Mouse (Mus musculus): ENCODE measurements around the gene Ubxn11.

The Ubxn11 gene

DNA sequence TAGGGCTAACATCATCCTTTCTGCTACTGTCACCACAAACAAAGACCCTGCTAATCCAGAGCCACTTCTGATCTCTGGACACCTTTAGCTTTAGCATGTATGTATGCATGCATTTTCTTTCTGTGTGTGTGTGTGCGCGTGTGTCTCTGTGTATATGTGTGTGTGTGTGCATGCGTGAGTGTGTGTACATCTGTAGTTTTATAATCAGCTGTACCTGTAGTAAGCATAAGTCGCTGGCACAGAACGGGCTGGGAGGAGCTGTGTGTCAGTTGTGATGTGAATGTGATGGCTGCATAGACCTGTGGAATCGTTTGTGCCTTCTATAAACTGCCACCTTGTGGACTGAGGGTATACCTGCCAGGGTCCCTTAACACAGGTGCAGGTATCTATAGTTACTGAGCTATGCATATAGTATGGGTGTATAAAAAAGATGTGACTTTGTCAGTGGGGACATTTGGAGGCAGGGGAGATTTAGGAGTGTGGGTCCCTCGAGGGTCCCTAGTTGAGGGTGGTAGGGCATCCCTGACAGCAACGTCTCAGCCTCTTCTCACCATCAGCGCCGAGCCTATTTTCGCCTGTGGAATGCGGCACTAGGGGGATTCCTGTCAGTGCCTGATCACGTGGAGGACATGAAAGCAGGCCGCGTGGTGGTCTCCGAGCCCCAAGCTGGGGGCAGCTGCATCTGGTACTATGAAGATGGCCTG, 11.7 kb upstream of the Ubxn11 start:
- no peak for DNase-seq (ENCODE audit: low read depth, low spot score)

DNA sequence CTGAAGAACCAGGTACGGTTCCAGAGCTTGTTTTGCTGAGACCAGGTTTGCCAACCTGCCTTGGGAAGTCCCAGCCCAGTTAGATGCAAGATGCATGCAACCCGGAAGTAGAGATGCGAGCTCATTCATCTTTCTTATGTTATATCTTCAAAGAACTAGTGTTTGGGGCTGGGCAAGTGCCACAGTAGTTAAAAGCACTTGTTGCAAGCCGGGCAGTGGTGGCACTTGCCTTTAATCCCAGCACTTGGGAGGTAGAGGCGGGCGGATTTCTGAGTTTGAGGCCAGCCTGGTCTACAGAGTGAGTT, 11.2 kb upstream of the Ubxn11 start:
- DNase-seq (ENCODE audit: low read depth, low spot score) = no peak

DNA sequence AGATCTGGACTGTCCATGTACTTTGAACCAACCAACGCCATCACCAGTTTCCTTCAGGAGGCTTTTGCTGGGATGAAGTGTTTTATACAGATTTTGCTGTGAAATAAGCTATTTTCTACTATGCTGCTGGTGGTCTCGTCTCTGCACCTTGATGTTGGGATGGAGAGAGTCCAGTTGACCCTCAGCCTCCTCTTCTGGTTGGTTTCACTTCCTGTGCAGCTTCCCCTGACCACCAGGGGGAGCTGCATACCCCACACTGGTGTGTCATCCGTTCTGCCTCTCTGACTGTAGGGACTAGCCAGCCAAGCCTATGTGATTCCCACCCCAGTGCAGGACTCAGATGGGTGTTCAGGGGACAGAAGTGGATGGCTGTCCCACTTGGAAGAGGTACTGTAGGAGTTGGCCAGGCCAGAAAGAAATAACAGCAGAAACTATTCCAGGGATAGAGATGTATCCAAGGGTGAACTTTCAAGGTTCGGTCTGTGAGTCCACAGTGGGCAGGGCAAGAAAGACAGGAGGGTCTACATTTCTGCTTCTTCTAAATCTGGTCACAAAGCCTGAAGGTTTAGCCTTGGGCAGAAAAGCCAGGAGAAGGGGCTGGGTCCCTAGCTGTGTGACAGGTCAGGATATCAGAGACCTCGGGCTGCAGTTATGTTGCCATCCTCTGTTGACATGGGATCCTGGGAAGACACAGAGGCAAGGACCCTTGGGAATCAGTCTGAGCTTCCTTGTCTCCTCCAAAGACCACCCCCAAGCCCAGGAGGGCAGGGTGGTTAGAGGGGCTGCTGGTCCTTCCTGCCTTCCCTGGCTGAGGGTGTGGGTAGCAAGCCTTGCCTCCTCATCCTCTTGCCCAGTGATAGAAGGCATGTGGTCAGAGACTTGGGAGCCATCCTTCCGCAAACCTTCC, 9.7 kb upstream of the Ubxn11 start:
- DNase-seq (ENCODE audit: low read depth, low spot score) = peak; percentile 71

DNA sequence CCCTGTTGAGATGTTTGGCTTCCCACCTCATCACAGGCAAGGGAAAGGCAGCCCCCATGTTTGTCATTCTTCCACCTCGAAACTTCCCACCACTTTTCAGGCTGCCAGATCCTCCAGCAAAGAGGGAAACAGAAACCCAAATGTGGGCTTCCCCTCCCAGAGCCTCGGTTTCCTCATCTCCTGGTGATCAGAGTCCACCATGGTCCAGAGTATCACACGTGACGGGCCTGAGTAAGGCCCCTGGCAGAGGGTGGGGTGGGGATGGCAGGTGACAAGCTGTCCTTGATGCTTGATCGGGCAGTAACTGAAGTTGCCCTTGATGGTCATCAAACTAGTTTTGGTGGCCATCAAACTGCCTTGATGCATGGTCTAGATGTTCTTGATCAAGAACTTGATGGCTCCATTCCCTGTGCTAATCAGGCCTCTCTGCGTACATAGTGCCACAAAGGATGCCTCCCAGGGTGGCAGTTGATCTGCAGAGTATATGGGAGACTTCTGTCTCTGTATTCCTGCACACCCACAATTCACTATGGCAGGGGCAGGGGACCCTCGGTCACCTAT, 8.3 kb upstream of the Ubxn11 start:
- DNase-seq (ENCODE audit: low read depth, low spot score) = no peak

DNA sequence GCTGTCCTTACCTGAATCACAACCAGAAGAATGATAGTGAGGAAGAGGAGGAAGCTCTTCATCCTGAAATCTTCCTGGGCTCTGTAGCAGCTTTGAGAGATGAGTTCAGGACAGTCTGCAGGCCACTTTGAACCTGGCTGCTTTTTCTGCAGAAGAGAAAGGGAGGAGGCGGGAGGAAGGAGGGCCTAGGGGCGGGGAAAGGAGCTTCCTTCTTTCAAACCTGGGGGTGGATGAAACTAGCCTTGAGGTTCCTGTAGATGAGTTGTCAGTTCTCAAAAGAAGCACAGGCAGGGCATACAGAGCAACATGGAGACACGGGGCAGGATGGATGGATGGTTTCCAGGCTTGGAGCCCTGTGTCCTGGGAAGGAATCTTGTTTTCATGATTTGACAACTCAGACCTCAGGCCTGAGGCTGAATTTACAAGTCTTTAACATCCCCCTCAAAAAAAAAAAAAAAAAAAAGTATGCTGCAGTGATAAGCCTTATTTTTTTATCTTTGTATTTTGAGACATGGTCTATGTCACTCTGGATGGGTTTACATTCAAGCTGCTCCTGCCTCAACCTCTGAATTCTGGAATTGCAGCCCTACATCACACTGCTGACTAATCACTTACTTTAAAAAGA, 7.3 kb upstream of the Ubxn11 start, which contains the start of gene Cd52:
Gene Cd52, minus strand, starts transcription at position 160 of the 625 bp plus-strand sequence.
- no peak for DNase-seq (ENCODE audit: low read depth, low spot score)

DNA sequence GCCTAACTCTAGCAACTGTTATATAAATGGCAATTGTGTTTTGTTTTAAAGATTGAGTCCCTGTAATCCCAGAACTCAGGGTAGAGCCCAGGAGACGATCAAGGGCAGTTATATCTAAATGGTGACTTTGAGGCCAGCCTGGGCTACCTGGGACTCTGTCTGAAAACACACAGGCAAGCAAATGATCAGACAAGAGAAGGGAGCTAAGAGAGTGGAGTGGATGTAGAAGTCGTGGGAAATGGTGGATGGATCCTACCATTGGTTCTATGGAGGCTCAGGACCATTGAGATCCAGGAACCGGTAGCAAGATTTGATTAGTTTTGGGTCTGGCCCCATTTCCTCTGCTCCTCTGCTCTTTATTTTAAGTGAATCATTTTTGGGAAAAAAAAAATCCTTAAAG, 6.2 kb upstream of the Ubxn11 start:
- no peak for DNase-seq (ENCODE audit: low read depth, low spot score)

DNA sequence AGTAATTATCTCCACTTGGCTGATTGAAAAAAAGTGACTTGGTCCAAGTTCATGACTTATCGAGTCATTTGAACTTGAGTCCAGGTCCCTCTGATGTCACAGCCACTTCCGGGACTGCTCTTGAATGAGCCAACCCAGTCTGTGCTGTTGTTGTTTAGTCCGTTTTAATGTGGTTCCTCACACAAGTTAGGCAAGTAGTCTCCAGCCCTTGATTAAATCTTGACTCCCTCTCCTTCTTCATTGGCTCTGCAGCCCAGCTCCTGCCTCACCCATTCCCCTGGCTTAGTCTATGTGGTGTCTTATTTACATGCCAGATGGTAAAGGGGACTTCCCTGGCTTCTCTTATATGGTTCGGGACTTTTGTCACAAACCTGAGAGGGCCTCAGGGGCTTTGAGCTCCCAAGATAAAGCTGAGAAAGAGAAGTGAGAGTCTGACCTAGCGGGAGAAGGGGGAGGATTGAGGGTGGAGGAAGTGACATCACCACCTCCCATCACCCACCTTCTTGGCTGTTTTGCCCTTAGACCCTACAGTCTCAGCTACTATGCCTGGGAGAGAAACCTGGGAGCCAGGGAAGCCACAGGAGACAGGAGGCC, 5.3 kb upstream of the Ubxn11 start:
- no peak for DNase-seq (ENCODE audit: low read depth, low spot score)

DNA sequence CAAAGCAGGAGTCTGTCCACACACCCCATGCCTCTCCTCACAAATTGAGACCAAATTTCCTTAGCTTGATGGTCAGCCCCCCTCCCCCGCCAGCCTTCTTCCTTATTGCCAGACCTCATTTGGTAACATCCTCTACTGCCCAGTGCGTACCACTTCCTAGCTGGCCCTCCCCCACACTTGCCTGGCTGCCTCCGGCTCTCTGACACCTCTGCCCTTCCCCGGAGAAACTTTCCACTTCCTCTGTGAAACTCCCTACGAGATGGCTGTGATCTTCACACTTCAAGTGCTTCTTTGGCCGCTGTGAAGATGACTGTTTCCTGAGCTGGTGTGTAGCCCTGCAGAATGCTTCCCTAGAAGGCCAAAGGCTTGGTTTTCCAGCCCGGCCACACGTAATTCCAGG, 3.7 kb upstream of the Ubxn11 start:
- no peak for DNase-seq (ENCODE audit: low read depth, low spot score)

DNA sequence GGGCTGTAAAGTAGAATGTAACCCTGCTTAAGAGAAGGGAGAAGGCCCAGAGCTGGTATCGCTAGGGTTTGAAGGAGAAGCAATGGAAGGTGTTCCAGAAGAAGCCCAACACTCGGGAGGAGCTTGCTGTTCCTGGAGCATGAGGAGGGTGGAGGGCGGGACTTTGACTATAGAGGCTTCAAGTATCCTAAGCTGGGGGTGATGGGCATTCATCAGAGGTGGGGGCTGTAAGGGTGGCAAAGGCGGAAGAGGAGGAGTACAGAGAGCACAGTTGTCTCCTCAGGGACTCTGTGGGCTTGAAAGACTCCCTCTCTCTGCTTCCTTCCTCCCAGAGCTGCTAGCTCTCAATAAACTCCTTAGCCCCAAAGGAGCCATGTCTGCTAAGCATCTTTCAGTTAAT, 2.1 kb upstream of the Ubxn11 start:
- DNase-seq (ENCODE audit: low read depth, low spot score) = no peak

DNA sequence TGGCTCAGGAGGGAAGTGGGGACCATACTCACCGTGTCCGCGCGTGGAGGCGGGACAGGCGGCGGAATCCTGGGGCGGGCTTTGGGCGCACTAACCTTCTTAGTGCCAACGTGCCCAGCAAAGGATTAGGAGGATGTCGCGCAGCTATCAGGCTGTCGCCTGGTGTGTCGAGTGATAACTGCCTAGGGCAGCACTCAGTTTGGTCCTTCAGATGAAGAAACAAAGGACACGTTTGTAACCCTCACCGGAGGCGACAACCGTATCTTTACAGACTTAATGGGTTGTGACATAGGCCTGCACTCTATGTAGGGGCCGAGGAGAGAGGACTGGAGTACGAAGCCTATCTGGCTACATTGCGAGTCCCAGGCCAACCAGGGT, 361 bp downstream of the Ubxn11 start:
- DNase-seq (ENCODE audit: low read depth, low spot score) = no peak

DNA sequence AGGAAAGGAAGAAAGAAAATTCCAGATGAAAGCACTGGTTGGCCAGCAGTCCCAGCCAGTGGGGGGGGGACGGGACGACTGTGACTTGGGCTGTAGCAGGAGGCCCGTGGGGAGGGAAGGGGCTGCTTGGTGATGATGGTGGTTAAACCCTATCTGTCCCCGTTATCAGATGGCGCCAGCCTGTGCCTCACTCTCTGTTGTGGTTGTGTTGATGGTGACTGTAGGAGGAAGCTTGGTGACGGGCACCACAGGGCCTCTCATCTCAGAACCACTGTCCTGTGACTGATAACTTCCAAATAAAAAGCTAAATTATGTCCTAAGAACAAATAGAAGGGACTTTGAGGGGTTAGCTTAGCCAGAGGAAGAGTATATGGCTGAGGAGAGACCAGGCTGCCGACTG, 3.7 kb downstream of the Ubxn11 start:
- no peak for DNase-seq (ENCODE audit: low read depth, low spot score)

DNA sequence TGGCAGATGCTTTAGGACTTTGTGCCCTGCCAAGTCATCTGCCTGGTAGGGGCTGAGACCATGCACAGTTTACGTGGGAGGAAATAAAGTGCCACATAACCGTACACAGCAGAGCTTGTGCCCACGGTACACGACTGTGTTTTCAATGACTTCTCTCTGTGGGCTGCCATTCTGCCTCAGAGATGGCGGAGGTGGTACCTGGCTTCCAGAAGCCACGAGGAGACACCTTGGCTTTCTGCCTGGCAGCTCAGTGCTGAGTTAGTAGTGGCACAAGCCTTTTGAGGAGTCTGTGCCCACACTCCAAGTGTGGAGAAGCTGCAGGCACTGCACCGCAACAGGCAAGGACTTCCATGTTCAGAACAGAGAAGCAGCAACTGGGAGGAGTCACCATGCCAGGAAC, 5.4 kb downstream of the Ubxn11 start:
- no peak for DNase-seq (ENCODE audit: low read depth, low spot score)

DNA sequence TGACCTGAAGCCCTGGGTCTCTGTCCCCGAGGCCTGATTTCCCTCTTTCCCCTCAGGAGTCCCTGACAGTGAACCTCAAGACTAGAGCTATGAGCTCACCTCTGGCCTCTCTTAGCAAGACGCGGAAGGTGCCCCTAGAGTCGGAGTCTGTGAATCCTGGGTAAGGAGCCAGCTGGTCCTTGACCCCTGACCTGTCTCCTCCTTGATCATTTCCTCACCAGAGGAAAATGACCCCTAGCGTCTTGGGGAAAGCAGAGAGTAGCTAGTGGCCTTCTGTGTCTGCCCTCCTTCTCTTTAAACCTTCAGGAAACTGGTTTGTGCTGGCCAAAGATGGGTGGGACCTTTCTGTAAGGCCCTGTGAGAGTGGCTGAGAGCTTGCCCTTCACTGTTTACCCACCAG, 5.8 kb downstream of the Ubxn11 start:
- DNase-seq (ENCODE audit: low read depth, low spot score) = no peak

DNA sequence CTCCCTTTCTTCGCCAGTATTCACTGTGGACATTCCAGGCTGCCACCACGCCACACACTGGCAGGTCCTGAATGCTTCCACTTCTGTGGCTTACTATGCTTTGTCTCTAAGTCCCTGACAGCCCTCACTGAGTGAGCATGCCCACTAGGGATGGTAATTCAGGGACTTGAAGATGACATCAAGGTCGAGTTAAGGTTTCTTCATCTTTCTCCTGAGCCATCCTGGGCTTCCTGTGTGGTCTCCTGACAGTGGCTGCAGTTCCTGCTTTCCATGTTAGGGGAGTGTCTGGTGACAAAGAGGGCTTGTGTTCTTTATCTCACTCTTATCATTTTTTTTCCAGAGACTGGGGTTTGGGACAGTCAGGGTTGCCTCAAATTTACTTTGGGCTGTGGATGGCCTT, 8.3 kb downstream of the Ubxn11 start:
- no peak for DNase-seq (ENCODE audit: low read depth, low spot score)

DNA sequence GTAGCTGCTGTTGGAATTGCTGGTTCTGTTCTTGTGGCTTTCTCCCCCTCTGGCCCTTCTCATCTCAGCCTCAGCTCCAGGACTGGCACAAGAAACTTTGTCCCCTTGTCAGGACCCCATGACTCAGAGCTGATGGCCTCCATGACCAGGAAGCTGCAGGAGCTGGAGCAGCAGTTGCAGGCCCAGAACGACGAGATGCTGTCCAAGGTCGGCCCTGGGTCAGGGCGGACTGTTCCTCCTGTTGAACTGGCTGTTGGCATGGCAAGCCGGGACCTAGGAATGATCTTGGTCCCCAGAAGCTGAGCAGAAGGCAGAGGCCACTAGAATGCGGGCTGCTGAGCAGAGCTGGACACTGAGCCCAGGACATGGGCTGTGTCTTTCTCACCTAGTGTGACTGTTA, 10.0 kb downstream of the Ubxn11 start:
- DNase-seq (ENCODE audit: low read depth, low spot score) = no peak

DNA sequence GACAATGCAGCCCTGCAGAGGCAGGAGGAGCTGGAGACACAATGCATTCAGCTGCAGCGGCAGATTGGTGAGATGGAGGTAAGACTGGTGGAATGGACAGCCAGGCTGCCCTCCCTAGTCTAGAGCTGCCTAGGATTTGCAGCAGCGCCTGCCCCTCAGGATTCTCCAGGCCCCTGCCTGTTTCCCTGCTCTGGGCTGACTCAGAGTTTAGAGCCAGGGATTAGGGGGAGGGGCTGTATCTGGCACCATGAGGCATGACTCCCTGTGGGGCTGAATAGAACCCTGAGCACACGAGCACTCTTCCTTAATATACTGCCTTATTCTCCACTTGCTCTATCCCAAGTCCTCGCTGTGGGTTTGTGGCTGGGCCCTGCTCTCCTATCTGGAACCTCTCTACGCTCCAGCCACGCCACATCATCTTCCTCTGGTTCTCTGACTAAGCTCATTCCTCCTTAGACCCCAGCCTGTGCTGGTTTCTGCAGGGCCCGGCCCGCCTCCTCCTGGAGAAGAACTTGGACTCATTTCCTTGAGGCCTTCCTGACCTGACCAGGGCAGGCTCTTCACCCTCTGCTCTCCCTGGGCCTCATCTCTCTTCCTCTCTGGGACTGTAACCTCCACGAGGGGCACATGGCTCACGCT, 11.1 kb downstream of the Ubxn11 start:
- DNase-seq (ENCODE audit: low read depth, low spot score) = peak; percentile 88

DNA sequence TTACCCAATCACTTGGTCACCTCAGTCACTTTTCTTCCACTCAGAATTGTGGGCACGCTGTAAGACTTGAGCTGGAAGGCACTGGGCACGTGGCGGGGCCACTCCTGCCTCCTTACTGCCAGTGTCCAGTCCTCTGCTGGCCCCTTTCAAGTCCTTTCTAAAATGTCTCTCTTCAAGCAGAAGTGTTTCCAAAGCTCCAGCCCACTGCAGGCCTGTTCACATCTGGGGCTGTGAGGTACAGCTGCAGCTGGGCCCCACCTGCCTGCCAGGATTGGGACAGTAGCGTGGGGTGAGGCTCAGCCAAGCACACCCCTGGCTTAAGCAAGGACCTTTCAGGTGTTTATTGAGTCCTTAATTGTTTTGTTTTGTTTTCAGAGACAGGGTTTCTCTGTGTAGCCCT, 11.7 kb downstream of the Ubxn11 start:
- no peak for DNase-seq (ENCODE audit: low read depth, low spot score)

DNA sequence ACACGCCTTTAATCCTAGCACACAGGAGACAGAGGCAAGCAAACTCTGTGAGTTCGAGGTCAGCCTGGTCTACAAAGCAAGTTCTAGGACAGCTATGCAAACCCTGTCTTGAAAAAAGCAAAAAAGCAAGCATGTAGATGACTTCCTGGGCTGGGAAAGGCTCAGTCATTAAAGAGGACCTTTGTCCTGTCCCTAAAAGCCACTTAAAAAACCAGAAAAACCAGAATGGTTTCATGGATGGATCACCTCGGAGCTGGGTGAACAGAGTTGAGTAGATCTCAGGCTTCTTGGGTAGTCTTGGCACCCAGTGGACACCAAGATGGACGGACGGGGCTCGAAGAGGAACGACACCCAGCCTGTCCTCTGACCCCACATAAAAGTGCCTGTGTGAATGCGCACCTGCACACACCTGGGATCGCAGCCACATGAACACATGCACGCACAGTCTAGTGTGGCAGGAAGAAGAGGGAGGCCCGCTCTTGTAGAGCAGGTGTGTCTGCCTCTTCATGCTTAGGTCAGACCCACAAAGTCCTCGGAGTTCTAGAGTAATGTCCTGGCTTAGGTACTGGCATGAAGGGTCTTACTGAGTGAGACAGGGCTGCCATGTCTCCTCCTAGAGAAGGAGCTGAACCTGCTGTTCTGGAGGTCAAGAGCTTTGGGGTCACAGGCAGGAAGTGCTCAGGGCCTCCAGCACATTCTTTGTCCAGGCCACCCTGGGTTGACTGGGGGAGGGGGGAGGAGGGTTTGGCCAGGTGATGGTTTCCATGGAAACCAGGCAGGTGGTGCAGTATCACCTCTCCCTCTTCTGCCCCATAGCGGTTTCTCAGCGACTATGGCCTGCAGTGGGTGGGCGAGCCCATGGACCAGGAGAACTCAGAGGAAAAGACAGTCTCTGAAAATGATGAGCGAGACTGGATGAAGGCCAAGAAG, 13.1 kb downstream of the Ubxn11 start:
- DNase-seq (ENCODE audit: low read depth, low spot score) = peak; percentile 94

DNA sequence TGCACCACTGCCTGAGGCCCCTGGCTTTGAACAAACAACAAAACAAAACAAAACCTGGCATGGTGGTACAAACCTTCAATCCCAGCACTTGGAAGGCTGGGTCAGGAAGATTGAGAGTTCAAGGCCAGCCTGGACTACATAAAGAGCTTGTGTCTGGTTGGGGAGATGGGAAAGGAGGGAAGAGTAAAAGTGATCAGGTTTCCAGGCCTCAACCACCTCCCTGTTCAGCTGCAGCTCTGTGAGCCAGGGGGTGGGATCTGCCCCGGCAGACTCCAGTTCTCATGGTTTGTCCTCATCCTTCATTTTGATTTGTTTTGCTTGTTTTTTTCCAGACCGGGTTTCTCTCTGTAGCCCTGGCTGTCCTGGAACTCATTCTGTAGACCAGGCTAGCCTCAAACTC, 14.1 kb downstream of the Ubxn11 start:
- peak; percentile 71 for DNase-seq (ENCODE audit: low read depth, low spot score)

DNA sequence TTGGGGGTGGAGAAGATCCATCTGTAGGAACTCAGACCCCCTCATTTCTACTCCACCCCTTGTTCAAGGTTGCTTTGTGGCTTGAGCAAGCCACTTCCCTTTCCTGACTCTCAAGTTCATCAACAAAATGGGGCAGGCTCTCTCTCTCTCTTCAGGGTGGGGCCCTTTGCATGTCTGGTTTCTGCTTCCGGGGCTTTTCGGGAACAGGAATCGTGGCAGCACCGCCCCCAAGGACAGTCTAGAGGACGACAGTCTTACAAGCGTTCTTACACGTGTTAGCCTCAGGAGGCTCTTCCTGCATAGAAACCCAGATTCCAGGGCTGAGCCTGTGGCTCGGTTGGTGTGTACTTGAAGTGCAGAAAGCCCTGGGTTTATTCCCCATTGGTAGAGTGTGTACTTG, 14.6 kb downstream of the Ubxn11 start:
- DNase-seq (ENCODE audit: low read depth, low spot score) = peak; percentile 94
